Mouse (Mus musculus) left cerebral cortex, adult 8-10 months (tissue): ENCODE data around the gene Ttbk2. TPM values are rescaled to one million over a fixed set of nuclear protein-coding genes. Genes with fewer than 3 reads are reported as not detected.

Source experiments
- DNase-seq, 2 experiments: peaks; one replicate each; pipeline ENCODE4 v3.0.0; 2022; ENCODE audit warnings: low spot score in 2 of 2
- total RNA-seq, 4 experiments: library from RNA; stranded (reverse); gene quantifications; 2 replicates each; pipeline ENCODE4 v1.2.4; 2022

The Ttbk2 gene
- total RNA-seq, 4 experiments from 2014 or later: 80.3 to 100 (median 90.6) TPM

DNA sequence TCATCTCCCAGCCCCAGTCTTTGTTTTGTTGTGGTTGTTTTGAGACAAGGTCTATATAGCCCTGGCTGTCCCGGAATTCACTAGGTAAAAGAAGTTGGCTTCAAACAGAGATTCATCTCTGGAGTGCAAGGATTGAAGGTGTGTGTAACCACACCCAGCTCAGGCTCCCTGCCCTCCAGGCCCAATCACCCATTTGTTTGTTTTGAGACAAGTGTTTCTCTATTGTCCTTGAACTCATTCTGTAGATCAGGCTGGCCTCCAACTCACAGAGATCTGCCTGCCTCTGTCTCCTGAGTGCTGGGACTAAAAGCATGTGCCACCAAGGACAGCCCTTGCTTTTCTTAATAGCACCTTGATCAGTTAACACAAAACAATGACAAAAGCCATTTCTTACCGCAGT lies 102.4 kb downstream of the Ttbk2 start:
- DNase-seq: no peak

DNA sequence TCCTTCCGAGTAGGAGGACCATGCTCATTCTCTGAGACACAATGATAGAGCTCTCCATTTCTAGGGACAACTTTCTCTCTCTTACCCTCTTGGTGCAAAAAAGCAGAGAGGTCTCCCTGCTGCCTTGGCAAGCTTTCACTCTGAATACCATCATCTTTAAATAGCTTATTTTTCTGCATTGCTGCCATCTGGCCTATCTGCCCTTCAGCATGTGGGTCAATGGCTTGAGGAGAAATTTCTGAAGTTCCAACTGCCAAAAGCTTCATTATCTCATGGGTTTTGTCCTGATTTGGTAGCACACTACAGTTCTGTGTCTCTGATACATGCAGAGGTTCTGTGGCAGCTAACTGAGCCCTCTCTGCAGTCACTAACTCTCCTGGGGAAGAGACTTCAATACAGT lies 104.9 kb downstream of the Ttbk2 start:
- no peak for DNase-seq

DNA sequence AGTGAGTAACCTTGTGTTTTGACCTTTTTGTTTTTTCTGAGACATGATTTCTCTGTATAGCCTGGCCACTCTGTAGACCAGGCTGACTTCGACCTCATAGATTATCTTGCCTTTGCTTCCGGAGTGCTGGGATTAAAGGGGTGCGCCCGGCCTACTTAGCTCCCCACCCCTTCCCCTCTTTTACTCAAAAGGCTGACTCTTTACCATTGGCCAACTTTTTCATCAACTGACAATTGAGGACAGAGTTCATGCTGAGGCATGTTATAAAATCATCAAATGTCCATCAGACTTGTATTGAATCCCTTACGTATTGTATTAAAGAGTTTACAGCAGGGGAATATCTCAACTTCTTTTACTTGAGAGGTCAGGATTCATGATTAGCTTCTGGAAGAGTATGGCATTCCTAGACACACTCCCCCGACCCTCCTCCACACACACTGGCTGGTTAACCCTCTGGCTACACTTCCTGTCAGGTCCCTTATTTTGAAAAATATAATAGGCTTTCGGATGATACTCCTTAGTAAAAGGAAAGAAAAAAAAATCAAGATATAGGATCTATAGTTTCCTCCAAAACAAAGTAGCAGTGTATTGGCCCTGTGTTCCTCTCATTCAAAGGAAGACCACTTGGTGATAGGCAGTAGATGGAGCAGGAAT lies 118.4 kb downstream of the Ttbk2 start:
- no peak for DNase-seq

DNA sequence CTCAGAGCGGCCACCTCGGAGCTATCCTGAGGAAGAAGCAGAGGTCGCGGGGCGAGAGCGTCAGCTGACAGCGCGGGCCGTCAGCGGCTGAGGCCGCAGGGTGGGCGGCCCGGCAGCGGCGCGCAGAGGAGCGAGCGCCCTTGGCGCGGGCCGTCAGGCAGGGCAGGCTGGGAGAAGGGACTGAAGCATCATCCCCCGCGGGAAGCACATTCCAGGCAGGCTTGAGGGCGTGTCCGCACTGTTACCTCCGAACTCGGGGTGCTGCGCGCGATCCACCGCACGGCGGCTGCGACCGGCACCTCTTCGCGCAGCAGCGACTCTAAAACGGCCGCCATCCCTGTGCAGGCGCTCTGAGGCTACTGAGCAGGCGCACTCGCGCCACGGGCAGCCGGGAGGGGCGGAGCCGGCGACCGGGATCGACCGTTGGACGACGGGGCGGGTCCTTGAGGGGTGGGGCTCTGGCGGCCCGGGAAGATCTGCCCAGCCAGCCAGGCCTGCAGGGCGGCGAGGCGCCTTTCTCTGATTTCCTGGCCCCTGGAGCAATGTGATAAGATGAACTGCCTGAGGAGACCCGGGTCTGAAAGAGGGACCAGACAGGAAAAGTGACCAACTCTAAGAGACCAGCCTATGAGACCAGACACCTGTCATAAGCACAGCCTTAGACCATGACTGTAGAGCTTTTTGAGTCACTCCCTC lies 119.1 kb downstream of the Ttbk2 start:
- DNase-seq: peak; percentile 70 to 84

DNA sequence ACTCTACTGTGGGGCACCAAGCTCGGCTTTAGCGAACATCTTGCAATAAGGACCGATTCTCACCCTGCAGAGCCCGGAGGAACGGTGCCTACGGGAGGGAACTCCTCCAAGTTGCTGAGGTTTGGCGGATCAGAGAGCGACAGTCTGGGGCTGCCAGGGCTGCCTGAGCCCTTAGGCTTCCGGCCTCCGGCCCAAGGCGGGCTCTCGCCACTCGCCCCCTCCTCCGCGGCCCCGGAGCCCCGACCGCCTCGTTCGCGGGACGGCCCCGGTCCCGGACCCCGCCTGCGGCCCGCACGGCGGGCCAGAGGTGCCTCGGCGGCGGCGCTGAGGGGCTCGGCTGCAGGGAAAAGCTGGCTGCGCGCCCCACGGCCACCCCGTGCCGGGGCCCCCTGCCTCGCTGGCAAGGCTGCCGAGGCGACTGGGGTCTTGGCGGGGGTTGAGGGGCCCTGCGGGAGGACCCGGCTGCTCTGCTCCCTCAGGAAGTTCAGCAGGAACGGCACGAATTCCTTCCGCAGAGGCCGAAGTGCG lies 119.7 kb downstream of the Ttbk2 start:
- no peak for DNase-seq

DNA sequence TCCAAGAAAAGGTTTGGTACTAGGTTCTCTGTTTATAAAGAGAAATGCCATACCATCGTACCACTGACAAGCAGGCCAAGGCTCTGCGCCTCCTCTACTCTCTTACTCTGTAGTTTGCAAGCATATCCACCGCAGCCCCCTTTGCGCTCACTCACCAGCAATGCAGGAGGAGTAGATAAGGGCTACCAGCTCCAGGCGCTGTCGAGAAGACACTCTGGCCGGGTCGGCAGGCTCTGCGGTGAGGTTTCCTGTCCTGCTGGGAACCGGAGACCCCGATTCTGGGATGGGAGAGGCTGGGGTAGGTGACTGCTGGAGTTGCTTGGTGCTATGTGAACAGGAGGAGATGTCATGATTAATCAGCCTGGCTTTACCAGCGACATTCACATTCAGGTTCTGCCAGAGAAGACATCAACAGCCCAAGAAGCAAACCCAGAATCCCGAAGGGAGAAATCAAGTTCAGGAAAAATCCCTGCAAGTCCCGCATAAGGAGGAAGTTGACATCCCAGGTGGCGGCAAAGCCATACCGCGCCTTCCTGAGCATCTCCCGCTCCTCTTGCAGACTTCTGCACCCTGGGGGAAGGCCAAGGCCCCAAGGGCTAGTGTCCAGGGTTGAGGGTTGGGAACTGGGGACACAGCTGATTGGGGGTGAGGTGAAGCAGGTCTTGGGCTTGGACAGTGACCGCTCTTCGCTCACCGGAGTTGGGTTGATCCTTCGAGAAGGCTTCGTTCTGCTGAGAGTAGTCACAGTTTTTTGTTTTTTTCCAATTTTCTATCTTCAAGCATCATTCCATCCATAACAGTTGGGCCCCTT lies 120.4 kb downstream of the Ttbk2 start:
- no peak for DNase-seq

DNA sequence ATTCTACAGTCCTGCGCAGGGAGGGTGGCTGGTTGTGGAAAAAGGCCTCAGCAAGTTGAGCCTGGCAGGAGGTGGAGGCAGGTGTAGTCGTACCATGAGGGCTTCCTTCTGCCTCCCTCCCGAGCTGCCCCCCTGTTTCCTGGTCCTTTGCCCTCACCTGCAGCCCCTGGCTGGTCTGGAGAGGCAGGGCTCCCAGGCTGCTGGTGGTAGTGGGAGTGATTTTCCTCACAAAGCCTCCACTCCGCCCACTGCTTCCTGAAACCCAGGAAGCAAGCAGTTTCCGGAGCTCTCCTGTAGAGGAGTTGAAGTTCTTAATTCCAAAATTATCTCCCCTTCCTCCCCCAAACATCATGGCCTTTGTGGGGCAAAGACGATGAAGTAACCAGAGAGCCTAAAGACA lies 126.2 kb downstream of the Ttbk2 start:
- DNase-seq: no peak

DNA sequence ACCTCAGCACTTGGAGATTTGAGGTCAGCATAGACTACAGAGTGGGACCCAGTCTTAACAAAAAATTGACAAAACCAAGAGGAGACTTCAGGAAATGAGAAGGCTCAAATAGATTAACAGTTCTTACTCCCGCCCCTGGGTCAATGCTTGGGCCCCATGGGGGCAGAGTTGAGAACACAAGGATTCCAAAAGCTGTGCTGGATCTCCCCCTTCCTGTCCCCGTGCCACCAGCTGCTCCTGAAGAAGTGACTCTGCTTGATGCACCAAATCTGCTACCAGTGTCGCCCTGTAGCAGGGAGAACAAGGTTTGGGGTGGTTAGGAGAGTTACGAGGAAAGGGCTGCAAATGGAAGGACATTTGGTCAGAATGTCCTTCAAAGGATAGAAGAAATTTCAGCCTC lies 126.8 kb downstream of the Ttbk2 start:
- DNase-seq: no peak

DNA sequence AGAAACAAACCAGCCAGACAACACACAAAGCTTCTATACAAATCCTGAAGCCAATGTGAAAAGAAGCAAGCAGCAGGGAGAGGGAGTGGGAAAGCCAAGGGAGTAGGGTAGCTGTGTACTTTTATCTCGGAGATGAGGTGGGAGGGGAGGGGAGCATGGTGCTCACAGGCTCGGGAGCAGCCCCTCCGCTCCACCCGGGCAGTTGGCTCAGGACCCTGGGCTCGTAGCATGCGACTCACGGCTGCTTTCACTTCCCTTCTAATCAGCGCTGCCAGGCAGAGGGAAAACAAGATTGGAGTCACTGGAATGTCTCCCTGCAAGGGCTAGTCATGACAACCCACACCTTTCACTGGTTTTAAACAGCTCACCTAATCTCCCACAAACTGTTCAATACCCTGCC lies 127.9 kb downstream of the Ttbk2 start:
- no peak for DNase-seq

DNA sequence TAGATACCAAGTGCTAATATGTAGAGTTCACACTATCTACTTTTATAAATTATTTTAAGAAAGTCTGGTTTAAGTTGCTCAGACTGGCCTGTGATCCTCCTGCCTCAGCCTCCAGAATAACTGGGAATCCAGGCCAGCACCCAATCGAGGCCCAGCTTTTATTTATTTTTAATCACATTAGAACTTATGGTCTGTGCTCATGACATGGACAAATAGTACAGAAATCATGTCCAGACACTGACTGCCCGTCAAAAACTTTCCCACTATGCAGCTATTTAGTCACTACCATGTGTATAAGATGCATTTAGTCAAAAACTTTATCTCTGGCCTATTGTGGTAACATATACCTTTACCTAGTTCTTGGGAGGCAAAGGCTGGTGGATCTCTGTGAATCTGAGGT lies 128.5 kb downstream of the Ttbk2 start:
- DNase-seq: no peak

DNA sequence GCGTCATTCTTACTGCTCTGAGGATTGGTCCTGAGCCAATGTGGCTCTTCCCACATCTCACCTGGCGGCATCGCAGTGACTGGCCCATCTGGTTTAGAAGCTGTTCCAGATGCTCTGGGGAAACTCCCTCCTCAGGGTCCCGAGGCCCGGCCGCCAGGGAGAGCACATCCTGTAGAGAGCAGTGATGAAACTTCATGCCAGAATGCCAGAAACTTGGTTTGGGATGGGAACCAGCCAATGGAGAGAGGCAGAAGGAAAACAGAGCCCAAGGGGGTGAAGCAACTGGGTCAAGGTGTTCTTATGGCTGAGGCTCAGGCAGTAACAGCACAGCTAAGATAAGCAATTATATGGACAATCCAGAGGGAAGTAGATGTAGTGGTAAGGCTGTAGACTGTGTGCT lies 129.6 kb downstream of the Ttbk2 start:
- no peak for DNase-seq

DNA sequence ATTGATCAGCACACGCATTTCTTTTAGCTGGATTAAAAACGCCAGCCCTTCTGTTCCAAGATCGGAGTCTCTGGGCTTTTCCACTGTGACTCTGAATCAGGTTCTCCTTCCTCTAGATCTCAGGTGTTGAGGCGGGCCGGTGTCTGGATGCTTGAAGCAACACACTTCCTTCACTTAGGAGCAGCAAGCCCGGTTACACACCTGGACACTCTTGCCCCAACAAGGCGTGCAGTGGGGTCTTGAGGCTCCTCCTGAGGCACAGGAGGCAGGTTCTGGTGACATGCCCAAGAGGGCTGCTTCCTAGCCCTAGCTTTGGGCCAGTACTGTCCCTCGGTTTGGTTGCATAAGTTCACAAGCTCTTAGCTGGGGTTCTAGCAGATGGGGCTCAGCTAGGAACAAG lies 131.9 kb downstream of the Ttbk2 start:
- no peak for DNase-seq

DNA sequence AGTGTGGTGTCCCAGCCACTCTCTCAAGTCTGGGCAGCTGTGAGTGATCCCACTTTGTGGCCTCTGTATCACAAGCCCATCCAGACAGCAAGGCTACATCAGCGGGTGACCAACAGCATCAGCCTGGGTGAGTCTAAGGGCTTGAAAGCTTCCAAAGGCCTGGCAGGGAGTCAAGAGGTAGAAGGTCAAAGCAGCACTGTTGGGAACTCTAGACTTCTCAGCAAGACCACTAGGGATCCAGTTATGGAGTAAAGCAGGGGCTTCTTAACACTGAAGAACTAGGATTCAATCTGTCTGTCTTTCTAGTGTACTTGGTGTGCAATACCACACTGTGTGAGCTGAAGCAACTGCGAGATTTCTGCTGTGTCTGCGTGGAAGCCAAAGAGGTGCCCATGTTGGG lies 137.0 kb downstream of the Ttbk2 start:
- no peak for DNase-seq

DNA sequence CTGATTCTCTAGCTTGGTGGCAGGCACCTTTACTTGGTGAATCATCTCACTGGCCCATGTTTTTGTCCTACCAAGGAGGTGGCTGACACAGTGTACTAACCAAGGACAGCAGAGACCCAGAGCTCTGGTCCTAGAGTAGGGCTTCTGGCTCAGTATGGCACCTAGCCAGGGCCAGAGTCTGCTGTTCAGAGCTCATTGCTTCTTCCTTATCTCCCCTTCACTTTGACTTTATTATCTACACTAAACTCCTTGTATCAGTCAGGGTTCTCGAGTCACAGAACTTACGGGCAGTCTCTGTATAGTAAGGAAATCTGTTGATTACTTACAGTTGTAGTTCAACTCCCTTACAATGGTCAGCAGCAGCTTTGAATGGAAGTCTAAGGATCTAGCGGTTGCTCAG lies 139.5 kb downstream of the Ttbk2 start:
- no peak for DNase-seq

DNA sequence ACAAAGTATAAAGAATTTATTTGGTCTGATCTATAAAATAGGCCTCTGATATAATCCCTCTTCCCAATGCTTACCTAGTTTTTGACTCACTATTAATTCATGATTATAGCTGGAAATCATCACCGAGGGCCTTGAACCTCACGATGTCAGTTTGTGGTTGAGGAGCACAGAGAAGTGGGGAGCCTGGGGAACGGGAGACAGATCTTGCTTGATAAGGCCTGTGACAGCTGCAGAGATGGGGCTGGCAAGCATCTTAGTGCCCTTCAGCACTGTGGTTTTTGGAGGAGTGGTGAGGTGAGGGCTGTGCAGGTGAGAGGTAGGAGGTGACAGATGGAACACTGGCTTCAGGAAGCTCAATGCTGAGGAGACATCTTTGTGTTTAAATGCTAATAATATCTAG lies 140.2 kb downstream of the Ttbk2 start:
- no peak for DNase-seq

DNA sequence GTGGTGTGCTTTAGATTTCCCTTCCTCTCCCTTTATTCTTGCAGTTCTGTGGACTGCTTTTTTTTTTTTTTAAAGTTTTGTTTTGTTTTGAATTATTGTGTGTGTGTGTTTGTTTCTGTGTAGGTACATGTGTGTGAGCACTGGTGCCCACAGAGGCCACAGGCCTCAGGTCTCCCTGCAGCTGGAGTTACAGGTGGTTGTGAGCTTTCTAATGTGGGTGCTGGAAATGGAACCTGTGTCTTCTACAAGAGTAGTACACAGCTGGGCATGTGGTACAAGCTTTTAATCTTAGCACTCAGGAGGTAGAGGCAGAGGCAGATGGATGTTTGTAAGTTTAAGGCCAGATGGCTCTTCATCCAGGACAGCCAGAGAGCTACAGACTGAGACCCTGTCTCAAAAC lies 143.4 kb downstream of the Ttbk2 start:
- DNase-seq: no peak

DNA sequence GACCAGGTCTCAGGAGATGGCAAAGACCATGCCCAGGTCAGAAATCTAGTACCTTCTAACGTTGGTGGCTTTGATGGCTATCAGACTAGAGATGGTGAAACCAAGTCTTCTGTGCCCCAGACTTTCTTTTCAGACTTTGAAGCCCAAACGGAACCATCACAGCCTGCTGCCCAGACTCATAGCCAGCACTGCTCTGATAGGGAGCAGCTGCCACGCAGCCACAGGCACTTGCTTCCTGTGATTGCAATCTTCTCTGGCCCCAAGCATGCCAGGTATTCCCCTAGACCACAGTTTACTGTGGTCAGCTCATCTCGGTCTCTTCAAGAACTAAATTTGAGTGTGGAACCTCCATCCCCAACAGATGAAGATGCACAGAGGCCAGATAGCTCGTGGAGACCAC lies 147.7 kb downstream of the Ttbk2 start:
- DNase-seq: no peak

DNA sequence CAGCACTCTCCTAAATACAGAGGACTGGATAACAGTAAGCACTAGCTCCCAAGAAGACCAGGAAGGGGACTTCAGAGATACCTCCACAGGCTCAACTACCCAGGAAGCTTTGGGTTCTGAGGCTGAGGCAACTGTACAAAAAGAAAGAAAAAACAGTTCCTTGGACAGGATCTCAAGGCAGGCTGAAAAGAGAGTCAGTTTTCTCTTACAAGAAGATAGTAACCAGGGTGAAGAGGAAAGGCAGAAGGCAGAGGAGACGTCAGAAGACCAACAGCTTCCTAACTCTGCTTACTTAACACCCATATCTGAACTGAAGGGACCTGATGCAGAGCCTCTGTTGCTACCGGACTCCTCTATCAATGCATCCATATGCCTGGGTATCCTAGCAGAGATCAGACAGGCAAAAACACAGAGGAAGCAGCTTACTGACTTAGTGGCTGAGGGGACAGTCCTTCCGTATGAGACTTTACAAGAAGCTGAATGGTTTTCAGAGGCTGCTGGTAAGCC lies 150.0 kb downstream of the Ttbk2 start:
- DNase-seq: no peak

DNA sequence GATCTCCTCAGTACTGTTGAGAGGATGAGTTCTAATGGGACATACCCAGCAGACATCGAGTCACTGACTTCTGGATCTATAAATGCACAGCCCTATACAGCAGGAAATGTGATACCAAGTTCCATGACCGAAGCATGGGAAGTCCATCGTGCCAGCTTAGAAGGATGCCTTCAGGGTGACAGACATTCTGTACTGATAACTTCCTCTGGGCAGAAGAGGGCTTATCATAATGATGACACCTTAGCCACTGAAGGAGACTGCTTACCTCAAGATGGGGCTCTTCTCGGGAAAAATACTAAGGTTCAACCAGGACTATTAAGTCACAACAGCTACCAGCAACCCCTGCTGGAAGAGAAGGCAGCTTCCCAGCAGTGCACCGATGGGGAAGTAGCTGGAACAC lies 152.6 kb downstream of the Ttbk2 start:
- DNase-seq: no peak
